Mouse (Mus musculus) thymus, adult 2 months (tissue): ENCODE measurements at regions not wholly inside any gene's neighbourhood (a gene's known extent, or its start where the extent isn't known, plus 50 kb on each side); places are given as distances from the start of the nearest gene placed in this dataset.

ENCODE experiments used
- DNase-seq: peaks from one replicate; pipeline ENCODE4 v3.0.0; 2021
- H3K27ac ChIP-seq: fragments of 200-500 bp; 2 replicates; pipeline ENCODE4 v1.5.1; 2012; ENCODE audit warnings: low read length, control low read depth; ENCODE audit not compliant: control insufficient read depth, insufficient read depth
- H3K27me3 ChIP-seq: fragments of 200-500 bp; 2 replicates; pipeline ENCODE4 v1.6.1; 2012; ENCODE audit warnings: mild to moderate bottlenecking, low read length, moderate library complexity, mixed read lengths; ENCODE audit not compliant: control insufficient read depth, insufficient read depth
- H3K36me3 ChIP-seq: fragments of 200-500 bp; 2 replicates; pipeline ENCODE4 v1.6.1; 2012; ENCODE audit warnings: mild to moderate bottlenecking, low read length, moderate library complexity; ENCODE audit not compliant: control insufficient read depth, insufficient read depth
- H3K4me1 ChIP-seq: fragments of 200-500 bp; replicated peaks from 2 replicates; pipeline ENCODE4 v1.6.1; 2012; ENCODE audit warnings: low read length; ENCODE audit not compliant: control insufficient read depth, insufficient read depth
- H3K4me3 ChIP-seq: fragments of 200-500 bp; 2 replicates; pipeline ENCODE4 v1.5.1; 2012; ENCODE audit warnings: mild to moderate bottlenecking, low read length, control low read depth, moderate library complexity; ENCODE audit not compliant: control insufficient read depth, insufficient read depth
- CTCF ChIP-seq: fragments of 200-500 bp; IDR thresholded peaks from 2 replicates; pipeline ENCODE4 v1.5.1; 2012; ENCODE audit warnings: mild to moderate bottlenecking, control low read depth, low read length, moderate library complexity, borderline replicate concordance; ENCODE audit not compliant: control insufficient read depth, poor library complexity, insufficient read depth; ENCODE audit errors: extremely low read depth
- POLR2A ChIP-seq: fragments of 200-500 bp; IDR thresholded peaks from 2 replicates; pipeline ENCODE4 v1.6.1; 2012; ENCODE audit warnings: mild to moderate bottlenecking, low read length, control low read depth, moderate library complexity; ENCODE audit not compliant: control insufficient read depth, poor library complexity, insufficient read depth; ENCODE audit errors: extremely low read depth
- WGBS: fragments of 180-500 bp; shearing (Covaris S2); methylation state at CpG from one replicate; pipeline ENCODE4 v1.1.7; 2018; 5-methylcytosine and 5-hydroxymethylcytosine counted together

- H3K36me3 ChIP-seq: no peaks in the 10 kb centered on the region
- DNase-seq: no peak
- WGBS: 76% methylated on average over 8 of the region's 8 CpGs
- H3K4me3 ChIP-seq: no peak overlapping the region
- H3K4me1 ChIP-seq: no peaks in the 10 kb centered on the region
- H3K27ac ChIP-seq: no peak overlapping the region
- no peaks in the 10 kb centered on the region for H3K27me3 ChIP-seq
- TF ChIP-seq POLR2A (no peak), CTCF (no peak)
These were observed 181.2 kb upstream of the Zdhhc25 start for GRCm38 (mm10) chr15:88418881-88419280.

GRCm38 (mm10) chr15:88428441-88428840, 171.7 kb upstream of the Zdhhc25 start:
- WGBS: 80% methylated on average over 7 of the region's 7 CpGs
- TF ChIP-seq POLR2A (no peak), CTCF (no peak)
- H3K27ac ChIP-seq: no peak overlapping the region
- H3K27me3 ChIP-seq: no peaks in the 10 kb centered on the region
- no peaks in the 10 kb centered on the region for H3K36me3 ChIP-seq
- H3K4me3 ChIP-seq: no peak overlapping the region
- no peak for DNase-seq
- no peaks in the 10 kb centered on the region for H3K4me1 ChIP-seq

- WGBS: 94% methylated on average over 7 of the region's 7 CpGs
- TF ChIP-seq CTCF (no peak), POLR2A (no peak)
- no peaks in the 10 kb centered on the region for H3K27me3 ChIP-seq
- DNase-seq: no peak
- no peak overlapping the region for H3K27ac ChIP-seq
- no peaks in the 10 kb centered on the region for H3K4me1 ChIP-seq
- H3K4me3 ChIP-seq: no peak overlapping the region
- H3K36me3 ChIP-seq: no peaks in the 10 kb centered on the region
These were observed 169.2 kb upstream of the Zdhhc25 start for GRCm38 (mm10) chr15:88430941-88431340.

GRCm38 (mm10) chr15:88448272-88448671, 151.8 kb upstream of the Zdhhc25 start:
- Histone ChIP-seq H3K4me1 (no peaks in the 10 kb centered on the region), H3K27ac (no peak overlapping the region), H3K4me3 (no peak overlapping the region), H3K27me3 (no peaks in the 10 kb centered on the region), H3K36me3 (no peaks in the 10 kb centered on the region)
- no peak for DNase-seq
- WGBS: 86% methylated on average over 4 of the region's 4 CpGs
- TF ChIP-seq POLR2A: no peak
- TF ChIP-seq CTCF: no peak

- WGBS: 93% methylated on average over 6 of the region's 6 CpGs
- Histone ChIP-seq H3K27ac (no peak overlapping the region), H3K4me1 (no peaks in the 10 kb centered on the region), H3K27me3 (no peaks in the 10 kb centered on the region), H3K4me3 (no peak overlapping the region), H3K36me3 (no peaks in the 10 kb centered on the region)
- DNase-seq: no peak
- TF ChIP-seq CTCF: no peak
- TF ChIP-seq POLR2A: no peak
These were observed 148.9 kb upstream of the Zdhhc25 start for GRCm38 (mm10) chr15:88451241-88451640.

- Histone ChIP-seq H3K36me3 (no peaks in the 10 kb centered on the region), H3K4me1 (no peaks in the 10 kb centered on the region), H3K27me3 (no peaks in the 10 kb centered on the region), H3K4me3 (no peak overlapping the region), H3K27ac (no peak overlapping the region)
- DNase-seq: no peak
- TF ChIP-seq CTCF: no peak
- no peak for TF ChIP-seq POLR2A
- whole genome bisulfite sequencing: 87% methylated on average over 12 of the region's 12 CpGs
These were observed 132.0 kb upstream of the Zdhhc25 start for GRCm38 (mm10) chr15:88468107-88468506.

GRCm38 (mm10) chr15:88468810-88469209, 131.3 kb upstream of the Zdhhc25 start:
- DNase-seq: no peak
- 13% methylated on average over 2 of the region's 2 CpGs for WGBS
- no peak for TF ChIP-seq CTCF
- TF ChIP-seq POLR2A: no peak

More at GRCm38 (mm10) chr15:88468810-88469209, 131.3 kb upstream of the Zdhhc25 start:
- Histone ChIP-seq H3K4me1 (no peaks in the 10 kb centered on the region), H3K27ac (no peak overlapping the region), H3K4me3 (no peak overlapping the region), H3K36me3 (no peaks in the 10 kb centered on the region), H3K27me3 (no peaks in the 10 kb centered on the region)
